Mouse (Mus musculus) frontal cortex, postnatal 36 days (tissue): ENCODE results near the gene N6amt1.

Experiments
- DNase-seq, 2 experiments: peaks; one replicate each; pipeline ENCODE4 v3.0.0; 2022; ENCODE audit warnings: low spot score in 2 of 2

Gene N6amt1

DNA sequence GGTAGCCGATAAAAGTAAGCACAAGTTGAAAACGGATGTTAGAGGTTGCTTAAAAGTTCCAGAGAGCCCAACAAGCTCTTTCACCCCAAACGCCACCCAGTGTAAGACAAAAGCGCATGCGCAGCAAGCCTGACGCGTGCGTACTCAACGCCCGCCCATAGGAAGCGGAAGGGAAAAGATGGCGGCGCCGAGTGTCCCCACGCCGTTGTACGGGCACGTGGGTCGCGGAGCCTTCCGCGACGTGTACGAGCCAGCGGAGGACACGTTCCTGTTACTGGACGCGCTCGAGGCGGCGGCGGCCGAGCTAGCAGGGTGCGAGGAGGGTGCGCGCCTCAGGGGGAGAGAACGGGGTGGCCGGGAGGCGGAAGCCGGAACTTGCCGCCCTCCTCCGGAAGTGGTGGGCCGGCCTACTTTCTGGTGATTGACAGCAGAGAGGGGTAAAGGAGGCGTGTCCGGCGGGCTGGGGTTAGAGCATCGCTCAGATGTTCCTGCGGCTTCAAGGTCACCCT is at the start of gene N6amt1:
N6amt1 (plus strand) TSS at position 111 of the 509 bp plus-strand sequence.
- peak; percentile 94 to 95 for DNase-seq

DNA sequence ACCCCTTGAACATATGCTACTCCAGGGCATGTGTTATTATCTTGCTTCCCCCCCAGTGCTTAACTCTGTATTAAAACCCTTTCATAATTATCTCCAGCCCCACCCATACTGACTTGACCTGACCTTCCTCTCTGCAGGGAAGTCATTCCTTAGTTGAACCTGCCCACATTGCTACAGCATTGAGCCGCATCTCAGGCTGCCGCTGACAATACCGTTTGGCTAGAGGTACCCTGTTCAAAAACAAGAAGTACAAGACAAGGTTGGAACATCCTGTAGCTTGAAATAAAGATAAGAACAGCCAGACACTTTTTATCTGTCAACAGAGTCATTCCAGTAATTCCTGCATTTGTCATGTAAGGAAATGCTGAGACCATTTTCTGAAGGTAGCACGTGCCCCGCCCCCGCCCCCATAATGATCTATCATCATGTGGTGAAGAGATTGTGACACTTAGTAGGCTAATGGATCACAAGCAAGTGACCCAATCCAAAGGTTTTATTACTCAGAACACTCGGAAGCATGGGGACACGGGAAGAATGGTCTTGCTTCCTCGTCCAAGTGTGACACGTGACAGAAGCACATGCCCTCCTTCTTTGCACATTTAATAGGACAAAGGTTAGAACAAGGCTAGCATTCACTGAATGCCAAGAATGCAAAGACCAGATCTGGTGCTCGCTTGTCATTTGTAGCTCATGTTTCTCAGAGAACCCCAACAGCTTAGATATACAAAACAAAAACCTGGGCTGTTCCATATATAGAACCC is 48.6 kb upstream of the N6amt1 start:
- DNase-seq, result no peak

DNA sequence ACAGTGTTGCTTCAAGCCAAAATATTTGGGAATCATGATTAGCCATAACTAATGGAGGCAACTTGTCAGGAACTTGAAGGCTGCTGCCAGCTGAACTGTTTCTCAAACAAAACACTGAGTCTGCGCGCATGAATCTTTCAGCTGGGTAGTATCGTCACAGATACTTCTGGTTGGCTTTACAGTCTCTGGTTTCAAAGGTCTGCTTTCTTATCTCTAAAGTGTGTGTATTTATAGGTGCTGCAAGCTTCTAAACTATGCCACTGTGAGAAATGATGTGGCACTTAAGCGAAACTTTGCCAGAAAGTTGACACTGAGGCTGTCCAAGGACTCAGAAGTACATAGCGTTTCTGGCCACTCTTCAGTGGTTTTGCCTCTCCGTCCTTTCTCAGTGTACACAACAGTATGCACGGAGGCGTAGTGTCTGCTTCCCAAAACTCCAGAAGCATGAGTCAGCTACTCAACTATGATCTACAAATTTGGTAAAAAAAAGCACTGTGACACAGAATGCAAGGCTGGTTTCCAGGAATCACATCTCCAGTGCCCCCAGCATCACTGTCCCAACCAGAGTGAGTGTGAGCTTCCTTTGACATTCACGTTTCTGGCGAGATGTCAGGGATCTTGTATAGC is 46.8 kb upstream of the N6amt1 start:
- DNase-seq, result peak; percentile 17 to 53

DNA sequence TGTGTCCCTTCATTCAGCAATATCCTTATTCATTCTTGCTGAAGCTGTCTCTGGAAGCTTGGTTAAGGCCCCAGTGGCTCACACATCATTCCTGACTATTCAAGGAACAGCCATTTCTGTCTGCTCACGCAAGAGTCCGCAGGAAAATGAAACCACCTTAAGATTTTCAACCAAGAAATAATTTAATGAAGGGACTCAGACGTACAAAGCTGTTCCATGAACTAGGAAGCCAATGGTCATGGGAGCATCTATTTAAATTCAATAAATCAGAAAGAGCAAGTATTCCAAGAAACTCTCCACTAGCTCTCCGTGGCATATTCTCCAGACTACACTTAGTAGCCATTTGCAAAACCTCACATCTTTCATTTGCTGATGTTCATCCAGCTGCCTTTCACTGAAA is 43.3 kb upstream of the N6amt1 start:
- DNase-seq, result no peak

DNA sequence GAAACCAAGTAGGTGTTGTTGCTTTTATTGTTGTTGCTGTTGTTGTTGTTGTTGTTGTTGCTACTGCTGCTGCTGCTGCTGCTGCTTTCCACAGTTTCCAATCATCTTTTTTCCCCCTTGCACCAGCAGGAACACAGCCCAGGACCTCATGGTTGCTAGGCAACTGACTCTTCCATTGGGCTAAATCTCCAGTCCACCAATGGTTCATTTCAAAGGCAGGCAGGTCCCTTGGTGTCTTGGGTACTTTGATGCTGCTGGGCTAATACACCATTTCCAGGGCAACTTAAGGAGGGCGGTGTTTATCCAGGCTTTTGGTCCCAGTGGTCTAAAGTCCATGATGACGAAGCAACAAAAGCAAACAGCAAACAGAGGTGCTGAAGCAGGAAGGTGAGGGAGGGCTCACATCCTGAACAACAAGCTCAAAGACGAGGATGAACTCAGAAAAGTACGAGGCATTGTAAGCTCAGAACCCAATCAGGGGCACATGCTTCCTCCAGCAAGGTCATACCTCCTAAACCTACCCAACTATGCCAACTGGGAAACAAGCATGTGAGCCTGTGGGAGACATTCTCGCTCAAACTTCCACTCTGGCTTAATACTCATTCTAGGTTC is 35.7 kb upstream of the N6amt1 start:
- no peak for DNase-seq

DNA sequence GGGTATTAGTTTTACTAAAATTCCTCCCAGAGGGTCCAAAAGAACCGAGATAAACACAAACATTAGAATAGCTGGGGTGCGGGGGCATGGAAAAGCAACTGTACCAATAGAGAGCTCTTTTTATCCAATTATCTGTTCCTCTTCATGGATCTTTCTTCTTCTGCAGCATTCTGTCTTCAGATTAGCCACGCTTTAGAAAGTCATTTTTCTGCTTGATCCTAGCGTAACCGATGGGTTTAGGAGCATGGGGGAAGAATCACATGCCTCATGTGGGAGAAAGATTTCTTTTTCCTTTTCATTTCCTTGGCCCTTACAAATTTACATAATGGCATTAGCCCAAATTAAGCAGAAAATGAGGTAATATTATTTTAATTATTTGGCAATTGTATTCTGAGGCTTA is 35.0 kb upstream of the N6amt1 start:
- DNase-seq, result no peak

DNA sequence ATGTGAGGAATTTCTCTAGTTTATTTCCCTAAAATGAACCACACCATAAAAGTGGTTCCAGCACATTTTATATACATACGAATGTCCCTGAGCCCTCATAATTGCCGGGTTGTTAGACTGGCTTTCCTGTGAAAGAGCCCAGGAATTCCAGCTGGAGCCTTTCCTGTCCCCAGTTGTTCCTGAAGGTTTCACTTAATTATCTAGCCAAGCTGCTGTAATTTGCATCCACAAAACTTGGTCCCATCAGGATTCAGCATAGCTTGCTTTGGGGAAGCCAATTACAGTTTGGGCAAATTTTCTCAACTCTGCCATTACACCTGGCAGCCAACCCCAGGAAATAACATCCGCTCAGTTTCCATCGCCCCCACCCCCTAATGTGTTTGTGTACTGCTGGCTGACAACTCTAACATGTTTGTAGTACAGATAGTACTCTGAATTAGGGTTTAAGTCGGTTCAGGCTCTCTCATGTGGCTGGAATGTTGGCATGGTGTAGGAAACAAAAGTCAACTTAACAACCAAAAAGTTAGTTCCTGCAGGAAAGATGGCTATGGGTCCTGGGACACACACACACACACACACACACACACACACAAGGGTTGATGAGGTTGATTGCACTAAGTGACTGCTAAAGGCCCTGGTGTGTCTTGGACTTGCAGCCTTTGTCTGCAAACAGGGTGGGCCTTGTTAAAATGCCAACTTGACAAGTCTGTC is 34.3 kb upstream of the N6amt1 start:
- DNase-seq, result no peak

DNA sequence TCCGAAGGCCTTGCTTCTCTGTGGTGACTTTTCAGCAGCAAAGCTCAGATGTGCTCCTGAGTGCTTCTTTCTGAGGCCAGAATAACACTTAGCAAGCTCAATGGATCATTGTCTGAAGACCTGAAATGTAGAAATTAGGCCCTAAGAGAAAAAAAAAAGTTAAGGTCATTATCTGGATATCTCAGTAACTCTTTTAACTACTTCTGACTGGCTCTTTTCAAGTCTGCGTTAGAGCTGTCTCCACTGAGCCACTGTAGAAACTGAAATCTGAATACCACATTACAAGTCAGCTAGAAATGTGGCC is 33.8 kb upstream of the N6amt1 start:
- DNase-seq, result no peak

DNA sequence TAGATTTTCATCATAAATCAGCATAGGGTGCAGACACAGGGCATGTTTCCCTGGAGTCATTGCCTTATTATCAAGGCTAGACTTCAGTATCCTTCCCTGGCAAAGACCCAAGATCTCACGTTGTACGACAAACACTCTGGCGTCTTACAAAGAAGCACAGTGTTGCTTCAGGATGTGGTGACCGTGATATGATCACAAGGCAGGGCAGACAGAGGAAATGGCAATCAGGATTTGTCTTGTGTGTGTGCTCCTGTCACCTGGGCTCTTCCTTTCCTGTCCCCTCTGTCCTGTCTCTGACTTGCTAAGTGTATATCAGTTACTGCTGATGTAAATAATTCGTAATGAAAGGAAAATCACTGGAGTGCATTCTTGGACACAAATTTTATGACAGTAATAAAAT is 29.4 kb upstream of the N6amt1 start:
- no peak for DNase-seq

DNA sequence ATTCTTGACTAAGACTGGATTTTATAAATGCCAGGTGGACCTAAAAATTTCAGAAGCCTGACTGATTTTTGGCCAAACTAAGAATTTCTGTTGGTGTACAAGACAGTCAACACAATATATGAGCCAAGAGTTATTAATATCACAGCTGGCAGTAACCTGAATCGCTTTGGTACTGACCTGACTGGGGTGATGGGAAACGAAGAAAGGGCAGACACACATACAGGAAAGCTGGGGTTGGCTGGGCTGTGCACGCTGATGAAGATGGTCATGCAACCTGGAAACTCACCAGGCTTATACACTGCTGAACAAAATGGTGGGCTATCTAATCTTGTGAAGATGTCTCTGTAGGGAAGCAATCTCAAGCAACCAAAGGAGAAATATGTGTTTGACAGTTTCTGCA is 24.0 kb upstream of the N6amt1 start:
- no peak for DNase-seq

DNA sequence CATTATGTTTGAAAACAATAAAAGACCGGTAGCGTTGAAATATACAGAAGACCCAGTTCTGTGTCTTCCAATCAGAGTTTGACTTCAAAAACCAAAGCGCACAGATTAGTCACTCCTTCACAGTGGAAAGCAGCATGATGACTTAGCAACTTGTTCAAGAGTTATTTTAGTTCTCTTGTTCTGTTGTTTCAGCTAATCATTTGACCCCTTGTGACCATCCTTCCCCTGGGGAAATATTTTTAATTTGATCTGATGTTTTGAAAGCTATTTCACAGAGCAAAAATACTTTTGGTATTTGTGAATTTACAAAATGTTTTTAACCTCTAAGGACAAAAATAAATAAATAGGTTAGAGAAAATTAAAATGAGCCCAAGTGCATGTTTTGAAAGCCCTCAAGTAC is 19.2 kb upstream of the N6amt1 start:
- DNase-seq, result no peak

DNA sequence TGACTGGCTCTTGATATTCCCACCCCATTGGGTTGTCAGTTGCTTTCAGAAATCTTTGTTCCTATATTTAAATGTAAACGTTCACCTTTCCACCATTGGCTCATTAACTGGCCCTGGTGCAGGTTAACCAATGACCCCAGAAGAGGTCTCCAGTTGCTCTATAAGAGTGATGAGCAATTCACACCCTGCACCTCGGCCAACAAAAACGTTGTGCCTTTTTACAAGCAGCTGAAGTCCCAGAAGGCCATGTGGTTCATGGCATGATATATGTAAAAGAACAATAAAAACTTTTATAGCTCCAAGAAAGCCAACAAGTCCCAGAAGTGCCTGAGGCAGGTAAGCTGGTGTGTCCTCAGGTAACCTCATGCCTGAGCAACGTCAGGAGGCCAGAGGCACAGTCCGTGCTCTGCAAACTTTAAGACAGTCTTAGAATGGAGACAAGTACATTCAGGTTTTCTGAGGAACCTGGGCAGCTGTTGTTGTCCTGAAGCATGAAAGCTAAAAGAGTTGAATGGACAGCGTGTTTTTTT is 12.9 kb upstream of the N6amt1 start:
- DNase-seq, result no peak

DNA sequence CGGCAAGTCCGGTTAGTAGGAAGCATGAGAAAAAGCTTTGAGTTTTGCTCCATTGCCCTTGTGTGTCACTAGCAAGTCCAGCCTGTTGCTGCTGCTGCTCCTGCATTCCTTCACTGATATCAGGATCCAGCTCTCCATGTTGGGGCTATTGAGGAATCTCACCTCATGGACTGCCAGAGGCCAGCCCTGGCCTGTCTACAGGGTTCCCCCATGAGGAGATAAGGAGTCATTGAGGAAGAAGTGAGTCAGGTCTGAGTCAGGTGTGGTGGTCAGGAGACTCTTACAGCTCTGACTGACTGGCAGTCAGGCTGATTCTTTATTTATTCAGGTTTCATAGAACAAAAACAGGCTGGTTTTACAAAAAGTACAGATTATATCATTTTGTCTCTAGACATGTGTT is 5.9 kb upstream of the N6amt1 start:
- DNase-seq, result no peak

DNA sequence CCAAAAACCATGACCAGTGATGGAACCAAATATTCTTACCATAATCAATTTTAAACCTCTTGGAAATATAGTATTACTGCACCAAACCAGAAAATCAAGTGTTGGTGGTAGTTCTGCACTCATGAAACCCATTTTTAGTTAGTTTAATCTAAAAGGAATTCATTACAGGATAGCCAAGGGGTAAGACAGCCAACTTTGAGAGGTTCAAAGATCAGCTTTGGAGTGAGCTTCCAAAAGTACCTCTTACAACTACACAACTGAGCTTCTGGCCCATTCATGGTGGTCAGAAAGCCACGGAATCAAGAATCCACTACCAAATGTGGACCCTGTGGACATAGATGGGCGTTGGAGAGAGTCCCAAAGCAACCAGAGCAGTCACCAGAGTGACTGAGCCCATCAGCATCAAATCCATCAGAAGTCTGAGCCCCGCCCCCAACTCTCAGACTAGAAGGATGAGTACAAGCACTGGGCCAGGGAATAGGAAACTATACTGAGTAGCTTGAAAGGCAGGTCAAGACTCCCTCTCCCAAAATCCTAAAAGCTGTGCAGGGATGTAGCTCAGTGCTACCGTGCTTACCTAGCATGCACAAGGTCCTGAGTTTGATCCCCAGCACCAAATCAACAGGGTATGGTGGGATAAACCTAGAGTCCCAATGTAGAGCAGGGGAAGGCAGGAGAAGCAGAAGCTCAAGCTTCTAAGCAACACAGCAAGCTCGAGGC is 2.4 kb upstream of the N6amt1 start:
- no peak for DNase-seq

DNA sequence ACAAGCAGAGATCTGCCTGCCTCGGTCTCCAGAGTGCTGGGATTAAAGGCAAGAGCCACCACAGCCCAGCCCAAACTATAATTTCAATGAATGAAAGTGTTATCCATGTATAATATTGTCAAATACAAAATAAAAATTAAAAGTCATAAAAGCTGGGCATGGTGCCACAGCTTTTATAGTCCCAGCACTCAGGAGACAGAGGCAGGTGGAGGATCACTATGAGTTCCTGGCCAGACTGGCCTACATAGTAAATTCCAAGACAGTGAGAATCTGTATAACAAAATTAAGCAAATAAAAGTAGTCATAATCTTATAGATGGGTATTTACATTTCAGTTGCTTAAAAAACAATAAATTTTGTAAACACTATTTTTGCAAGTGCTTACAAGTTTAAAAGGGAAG is 380 bp upstream of the N6amt1 start:
- DNase-seq, result no peak

DNA sequence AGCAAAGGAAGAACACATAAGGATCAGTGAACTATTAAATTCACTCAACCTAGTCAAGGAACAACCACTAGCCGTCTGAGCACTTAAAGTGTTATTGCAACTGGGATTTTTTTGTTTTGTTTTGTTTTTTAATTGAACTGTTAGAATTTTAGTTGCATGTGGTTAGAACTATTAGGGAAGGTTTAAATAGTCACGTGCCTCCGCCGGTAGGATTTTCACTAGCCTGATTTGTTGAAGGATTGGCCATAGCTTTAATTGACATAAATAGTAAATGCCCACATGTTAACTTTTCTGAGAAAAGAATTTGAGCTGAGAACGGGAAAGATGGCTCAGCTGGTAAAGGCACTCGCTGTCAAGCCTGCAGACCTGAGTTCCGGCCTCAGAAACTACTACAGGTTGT is 763 bp downstream of the N6amt1 start:
- DNase-seq, result no peak

DNA sequence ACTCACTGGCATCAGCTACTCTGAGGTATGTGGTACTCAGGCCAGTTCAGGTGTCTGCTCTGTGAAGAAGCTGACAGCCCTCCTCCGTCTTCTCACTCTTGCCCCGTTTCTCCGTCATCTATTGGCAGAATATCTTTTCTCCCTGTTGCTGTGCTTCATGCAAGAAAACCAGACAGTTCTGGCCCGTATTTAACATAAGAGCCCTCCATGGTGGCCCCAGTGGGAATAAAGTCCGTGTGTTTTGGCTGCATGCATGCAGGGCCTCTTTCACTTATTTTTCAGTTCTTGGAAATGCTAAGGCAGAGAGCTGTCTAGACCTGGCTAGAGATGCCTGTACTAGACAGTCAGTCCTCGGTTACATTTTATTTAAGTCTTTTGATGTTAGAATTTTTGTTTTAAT is 6.1 kb downstream of the N6amt1 start:
- no peak for DNase-seq

DNA sequence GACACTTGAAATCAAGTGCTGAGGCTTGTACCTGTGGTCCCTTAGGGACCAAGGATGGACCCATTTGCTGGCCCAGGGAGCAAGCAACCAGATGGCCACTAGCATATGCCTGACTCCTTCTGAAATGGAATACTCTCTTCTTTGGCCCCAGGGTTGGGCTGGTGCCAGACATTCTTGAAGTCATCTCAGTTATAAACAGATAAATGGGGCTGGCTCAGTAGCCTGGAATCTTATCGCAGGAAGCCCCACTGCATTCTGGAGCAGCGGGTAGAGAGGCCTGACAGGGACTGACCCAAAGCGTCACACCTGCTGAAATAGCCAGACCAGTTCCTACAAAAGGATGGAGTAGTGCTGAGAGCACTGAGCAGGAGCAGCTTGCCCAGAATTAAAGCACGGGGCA is 10.2 kb downstream of the N6amt1 start:
- DNase-seq, result no peak

DNA sequence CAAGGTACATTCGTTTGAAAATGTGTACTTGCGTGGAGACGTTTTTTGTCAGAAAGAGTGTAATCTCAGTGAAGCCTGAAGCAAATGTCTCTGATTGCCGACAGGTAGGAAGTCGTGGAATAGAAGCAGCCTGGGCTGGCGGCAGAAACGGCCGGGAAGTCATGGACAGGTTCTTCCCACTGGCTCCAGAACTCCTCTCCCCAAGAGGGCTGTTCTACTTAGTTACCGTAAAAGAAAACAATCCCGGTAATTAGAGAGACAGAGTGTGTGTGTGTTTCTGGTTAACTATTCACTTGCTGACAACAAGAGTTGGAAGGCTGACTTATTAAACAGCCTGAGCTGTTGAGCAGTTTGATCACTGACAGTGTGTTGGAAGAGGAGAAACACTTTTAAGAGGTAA is 12.1 kb downstream of the N6amt1 start:
- no peak for DNase-seq

DNA sequence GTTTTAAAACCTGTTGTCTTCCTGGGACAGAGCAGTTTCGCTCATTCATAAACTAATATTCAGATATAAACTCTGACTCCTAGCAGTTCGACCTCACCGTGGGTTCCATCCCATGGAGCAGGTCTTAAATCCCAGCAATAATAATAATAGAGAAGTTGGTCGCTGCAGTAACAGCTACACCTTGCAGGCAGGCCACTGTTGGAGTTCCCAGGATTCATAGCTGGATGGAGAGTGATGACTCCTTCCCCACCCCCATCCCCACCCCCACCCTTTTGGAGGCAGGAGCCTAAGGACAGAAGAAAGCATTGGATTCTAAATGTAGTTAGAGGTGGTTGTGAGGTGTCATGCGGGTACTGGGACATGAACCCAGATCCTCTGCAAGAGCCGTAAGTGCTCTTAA is 12.5 kb downstream of the N6amt1 start:
- DNase-seq, result no peak

DNA sequence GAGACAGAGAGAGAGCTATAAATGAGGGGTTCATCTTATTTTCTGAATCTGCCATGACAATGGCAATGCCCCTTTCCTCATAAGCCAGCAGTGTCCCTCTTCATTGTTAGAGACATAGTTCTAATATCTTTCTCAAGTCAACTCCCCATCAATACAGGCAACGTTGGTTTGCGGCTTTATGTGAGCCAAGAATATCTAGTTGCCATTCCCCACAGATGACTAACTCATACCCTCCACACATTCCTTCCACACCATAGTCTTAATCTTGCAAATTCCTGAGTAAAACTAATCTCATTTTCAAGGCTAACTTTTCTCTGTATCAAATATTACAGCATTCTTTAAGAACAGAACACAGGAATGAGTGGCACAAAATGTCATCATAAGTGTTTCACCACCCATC is 29.0 kb downstream of the N6amt1 start:
- no peak for DNase-seq

DNA sequence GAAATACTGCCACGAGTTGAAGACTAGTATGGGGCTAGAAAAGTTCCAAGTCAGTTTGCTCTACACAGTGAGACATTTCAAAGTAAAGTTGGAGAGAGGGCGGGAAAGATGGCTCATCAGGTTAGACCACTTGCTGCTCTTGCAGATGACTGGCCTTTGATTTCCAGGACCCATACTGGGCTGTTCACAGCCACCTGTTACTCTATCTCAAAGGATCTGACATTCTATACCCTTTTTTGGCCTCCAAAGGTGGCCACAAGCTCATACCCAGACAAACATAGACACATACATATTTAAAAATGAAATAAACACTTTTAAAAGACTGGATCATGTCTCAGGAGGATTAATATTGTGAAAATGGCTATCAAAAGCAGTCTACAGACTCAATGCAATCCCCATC is 30.4 kb downstream of the N6amt1 start:
- no peak for DNase-seq
